Mouse (Mus musculus) spleen, adult 18-20 months (tissue): ENCODE measurements around the gene Zbtb45.
A peak's percentile ranks its signal among the peaks of the same experiment; 100 is the strongest.

ENCODE experiments used
- DNase-seq, 2 experiments: peaks; one replicate each; pipeline ENCODE4 v3.0.0; 2022; ENCODE audit warnings: mixed read lengths in 2 of 2

Zbtb45 gene

GRCm38 (mm10) chr7:13010005-13010908, at the start of gene Zbtb45:
Gene Zbtb45 (minus strand): TSS chr7:13010034.
- no peak for DNase-seq

GRCm38 (mm10) chr7:13059536-13059935, 49.7 kb upstream of the Zbtb45 start:
- no peak for DNase-seq

- DNase-seq, result no peak
Observed at GRCm38 (mm10) chr7:13056913-13057700, 47.3 kb upstream of the Zbtb45 start.

GRCm38 (mm10) chr7:13054287-13055010, 44.6 kb upstream of the Zbtb45 start, which contains the start of gene Mzf1:
Gene Mzf1 (minus strand): TSS chr7:13054764.
- DNase-seq, result peak; percentile 84 to 88

GRCm38 (mm10) chr7:13053961-13054286, 44.1 kb upstream of the Zbtb45 start:
- DNase-seq, result no peak

GRCm38 (mm10) chr7:13053501-13053900, 43.7 kb upstream of the Zbtb45 start:
- no peak for DNase-seq

GRCm38 (mm10) chr7:13053001-13053400, 43.2 kb upstream of the Zbtb45 start:
- DNase-seq, result no peak

- DNase-seq, result peak in 1 of 2 experiments; percentile 64
Observed at GRCm38 (mm10) chr7:13046084-13046483, 36.2 kb upstream of the Zbtb45 start.

GRCm38 (mm10) chr7:13044254-13044625, 34.4 kb upstream of the Zbtb45 start:
- no peak for DNase-seq

GRCm38 (mm10) chr7:13043445-13044253, 33.8 kb upstream of the Zbtb45 start:
- DNase-seq, result no peak

GRCm38 (mm10) chr7:13043120-13043444, 33.2 kb upstream of the Zbtb45 start:
- no peak for DNase-seq

GRCm38 (mm10) chr7:13042511-13042910, 32.7 kb upstream of the Zbtb45 start:
- no peak for DNase-seq

GRCm38 (mm10) chr7:13041256-13041655, 31.4 kb upstream of the Zbtb45 start:
- no peak for DNase-seq

- no peak for DNase-seq
Observed at GRCm38 (mm10) chr7:13039181-13039580, 29.3 kb upstream of the Zbtb45 start.

- DNase-seq, result no peak
Observed at GRCm38 (mm10) chr7:13038621-13039169, 28.9 kb upstream of the Zbtb45 start.

- peak; percentile 97 to 99 for DNase-seq
Observed at GRCm38 (mm10) chr7:13037901-13038555, 28.2 kb upstream of the Zbtb45 start, which contains the start of gene Ube2m. Gene Ube2m (minus strand): TSS chr7:13038275.

GRCm38 (mm10) chr7:13037366-13037765, 27.5 kb upstream of the Zbtb45 start:
- DNase-seq, result no peak

GRCm38 (mm10) chr7:13036806-13037205, 27.0 kb upstream of the Zbtb45 start:
- DNase-seq, result no peak

GRCm38 (mm10) chr7:13035211-13035855, 25.5 kb upstream of the Zbtb45 start:
- DNase-seq, result peak in 1 of 2 experiments; percentile 33

- peak; percentile 96 to 97 for DNase-seq
Observed at GRCm38 (mm10) chr7:13034148-13034977, 24.5 kb upstream of the Zbtb45 start, which contains the start of gene Chmp2a. Gene Chmp2a (minus strand): TSS chr7:13034807.
